Mouse (Mus musculus) kidney, adult 2 months (tissue): Measurements from ENCODE around the gene Hba-a2.
"Not testable (repeated sequence)": the region's sequence is repeated elsewhere in the genome, so short reads cannot be mapped to it uniquely, and the experiment has no call there.

Source experiments
- CTCF ChIP-seq: fragments of 200-500 bp; conservative IDR thresholded peaks from 2 replicates; pipeline ENCODE4 v1.5.1; 2011; ENCODE audit warnings: low read depth, mild to moderate bottlenecking, control low read depth, low read length, moderate library complexity, mixed read lengths; ENCODE audit not compliant: insufficient read depth, insufficient read length
- POLR2A ChIP-seq: fragments of 200-500 bp; IDR thresholded peaks from one replicate; pipeline ENCODE4 v1.6.1; 2011; ENCODE audit warnings: low read depth, low read length, control low read depth

DNA sequence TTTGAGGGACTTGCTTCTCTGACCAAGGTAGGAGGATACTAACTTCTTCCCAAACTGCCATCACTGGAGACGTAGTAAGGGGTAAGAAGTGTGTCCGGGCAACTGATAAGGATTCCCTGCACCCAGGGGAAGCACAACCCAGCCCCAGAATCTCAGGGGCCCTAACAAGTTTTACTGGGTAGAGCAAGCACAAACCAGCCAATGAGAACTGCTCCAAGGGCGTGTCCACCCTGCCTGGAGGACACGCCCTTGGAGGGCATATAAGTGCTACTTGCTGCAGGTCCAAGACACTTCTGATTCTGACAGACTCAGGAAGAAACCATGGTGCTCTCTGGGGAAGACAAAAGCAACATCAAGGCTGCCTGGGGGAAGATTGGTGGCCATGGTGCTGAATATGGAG is at the start of gene Hba-a2:
- TF ChIP-seq POLR2A, CTCF: not testable (repeated sequence)
